Comparison of ENCODE assay signal across 23 mouse cellular contexts in genomic region chr5:27685923-27686322, GRCm38 (mm10).
DNase-seq lines count a peak whose midpoint lies in the region; ATAC-seq and TF ChIP-seq lines count a peak whose summit lies in the region.
"Had no signal": no experiment of that assay in that cellular context is flagged by ENCODE, and none has a peak within 500 bp of the region (broad histone marks: within the 10 kb centered on the region; RNA-seq: fewer than 3 reads in every experiment).

No protein-coding gene starts in this region.

- no peaks in the 10 kb centered on the region for H3K4me1 ChIP-seq in hindbrain, postnatal 0 days (ENCODE audit: insufficient read depth, low read length)
- H3K4me1 ChIP-seq in hindbrain, embryonic 14.5 days (replicated peaks; ENCODE audit: control insufficient read depth, insufficient read depth, low read length) = no peaks in the 10 kb centered on the region
- no peaks in the 10 kb centered on the region for H3K4me1 ChIP-seq in lung, embryonic 14.5 days (ENCODE audit: insufficient read depth)
- no peaks in the 10 kb centered on the region for H3K4me1 ChIP-seq in lung, postnatal 0 days (ENCODE audit: insufficient read depth, low read depth, low read length)
- H3K4me1 ChIP-seq: heart, embryonic 15.5 days; lung, embryonic 15.5 days; neural tube, embryonic 12.5 days had no signal

- H3K36me3 ChIP-seq in hindbrain, postnatal 0 days (ENCODE audit: insufficient read depth, low read length) = peaks cover 3% of the 10 kb centered on the region; the same call in 1 of the 2 replicates
- H3K36me3 ChIP-seq in hindbrain, embryonic 14.5 days (replicated peaks; ENCODE audit: control insufficient read depth, insufficient read depth) = peaks cover 3% of the 10 kb centered on the region; the same call in 1 of the 2 replicates
- no peaks in the 10 kb centered on the region for H3K36me3 ChIP-seq in lung, embryonic 14.5 days (ENCODE audit: insufficient read depth)
- no peaks in the 10 kb centered on the region for H3K36me3 ChIP-seq in lung, postnatal 0 days (ENCODE audit: insufficient read depth, low read length)
- H3K36me3 ChIP-seq: forebrain, embryonic 12.5 days; heart, embryonic 15.5 days; lung, embryonic 15.5 days; midbrain, embryonic 12.5 days; neural tube, embryonic 12.5 days had no signal

- no peaks in the 10 kb centered on the region for H3K27me3 ChIP-seq in hindbrain, postnatal 0 days (ENCODE audit: insufficient read depth, low read length)
- H3K27me3 ChIP-seq in hindbrain, embryonic 14.5 days (ENCODE audit: control insufficient read depth, insufficient read depth, low read length) = no peaks in the 10 kb centered on the region
- H3K27me3 ChIP-seq in lung, embryonic 14.5 days (ENCODE audit: insufficient read depth, low read length) = no peaks in the 10 kb centered on the region
- H3K27me3 ChIP-seq in lung, postnatal 0 days (replicated peaks; ENCODE audit: insufficient read depth, low read length) = no peaks in the 10 kb centered on the region
- H3K27me3 ChIP-seq: forebrain, embryonic 12.5 days; heart, embryonic 15.5 days; lung, embryonic 15.5 days; midbrain, embryonic 12.5 days; neural tube, embryonic 12.5 days had no signal

- DNase-seq in hindbrain, postnatal 0 days (ENCODE audit: low spot score) = peak; percentile 21
- no peak for DNase-seq in hindbrain, embryonic 14.5 days (ENCODE audit: low spot score)
- no peak for DNase-seq in lung, embryonic 14.5 days
- no peak for DNase-seq in lung, postnatal 0 days (ENCODE audit: low spot score)
- DNase-seq in ES-CJ7 (ENCODE audit: low read depth, low spot score) = peak; percentile 37
- no peak for DNase-seq in brain, embryonic 14.5 days (ENCODE audit: low read depth)
- no peak for DNase-seq in urinary bladder, postnatal 14 days (ENCODE audit: low spot score)
- DNase-seq in layer of hippocampus, postnatal 10 days (ENCODE audit: low spot score in 2 of 2) = no peak
- DNase-seq: adrenal gland, postnatal 14 days; cerebellum, adult 18-20 months; cerebellum, postnatal 36 days; gastrocnemius, postnatal 10 days; heart, adult 11 months; kidney, adult 18-20 months; kidney, postnatal 4 days; left cerebral cortex, postnatal 4 days; right cerebral cortex, postnatal 4 days; thymus, postnatal 25 days had no signal

- TF ChIP-seq POLR2A in brain, embryonic 14.5 days (IDR thresholded peaks at IDR 0.05; ENCODE audit: borderline replicate concordance, extremely low read depth, insufficient read depth, insufficient read length, poor library complexity, severe bottlenecking) = no peak

- H3K4me2 ChIP-seq in hindbrain, postnatal 0 days (ENCODE audit: low read depth, low read length) = no peak overlapping the region
- no peak overlapping the region for H3K4me2 ChIP-seq in hindbrain, embryonic 14.5 days (replicated peaks)
- H3K4me2 ChIP-seq in lung, embryonic 14.5 days = no peak overlapping the region
- no peak overlapping the region for H3K4me2 ChIP-seq in lung, postnatal 0 days (replicated peaks; ENCODE audit: low read depth, low read length)
- H3K4me2 ChIP-seq: forebrain, embryonic 12.5 days; heart, embryonic 15.5 days; lung, embryonic 15.5 days; midbrain, embryonic 12.5 days; neural tube, embryonic 12.5 days had no signal

- H3K9me3 ChIP-seq in hindbrain, postnatal 0 days (ENCODE audit: low read length) = no peaks in the 10 kb centered on the region
- no peaks in the 10 kb centered on the region for H3K9me3 ChIP-seq in hindbrain, embryonic 14.5 days (ENCODE audit: control insufficient read depth, low read length)
- no peaks in the 10 kb centered on the region for H3K9me3 ChIP-seq in lung, embryonic 14.5 days (ENCODE audit: low read depth, low read length)
- H3K9me3 ChIP-seq in lung, postnatal 0 days (ENCODE audit: low read length) = no peaks in the 10 kb centered on the region
- H3K9me3 ChIP-seq: heart, embryonic 15.5 days; lung, embryonic 15.5 days; midbrain, embryonic 12.5 days had no signal

- H3K9ac ChIP-seq in hindbrain, postnatal 0 days (replicated peaks; ENCODE audit: low read length) = no peak overlapping the region
- H3K9ac ChIP-seq in hindbrain, embryonic 14.5 days = no peak overlapping the region
- H3K9ac ChIP-seq in lung, embryonic 14.5 days = no peak overlapping the region
- H3K9ac ChIP-seq in lung, postnatal 0 days (replicated peaks; ENCODE audit: low read depth) = no peak overlapping the region
- H3K9ac ChIP-seq: forebrain, embryonic 12.5 days; heart, embryonic 15.5 days; lung, embryonic 15.5 days; midbrain, embryonic 12.5 days; neural tube, embryonic 12.5 days had no signal

- WGBS in hindbrain, postnatal 0 days = 72% methylated on average over 3 of the region's 3 CpGs
- whole genome bisulfite sequencing in hindbrain, embryonic 14.5 days = 76% methylated on average over 3 of the region's 3 CpGs
- 58% methylated on average over 3 of the region's 3 CpGs for WGBS in lung, embryonic 14.5 days
- WGBS in lung, postnatal 0 days = 65% methylated on average over 3 of the region's 3 CpGs

- ATAC-seq in hindbrain, postnatal 0 days = no peak
- no peak for ATAC-seq in hindbrain, embryonic 14.5 days (ENCODE audit: low FRiP score)
- ATAC-seq in lung, embryonic 14.5 days (ENCODE audit: insufficient read depth) = no peak
- no peak for ATAC-seq in lung, postnatal 0 days

- TF ChIP-seq CTCF in hindbrain, postnatal 0 days (IDR thresholded peaks at IDR 0.05; ENCODE audit: low read depth) = peak; percentile 35; the same call in 1 of the 2 replicates
- TF ChIP-seq CTCF in lung, embryonic 14.5 days (IDR thresholded peaks at IDR 0.05; ENCODE audit: low read depth) = peak; percentile 22; the same call in 1 of the 2 replicates
- no peak for TF ChIP-seq CTCF in lung, postnatal 0 days (IDR thresholded peaks at IDR 0.05)
- TF ChIP-seq CTCF in brain, embryonic 14.5 days (IDR thresholded peaks at IDR 0.05; ENCODE audit: borderline replicate concordance, extremely low read depth, insufficient read depth, insufficient read length) = peak; percentile 18; the same call in 1 of the 2 replicates

- H3K27ac ChIP-seq in hindbrain, postnatal 0 days = no peak overlapping the region
- no peak overlapping the region for H3K27ac ChIP-seq in hindbrain, embryonic 14.5 days
- no peak overlapping the region for H3K27ac ChIP-seq in lung, embryonic 14.5 days (ENCODE audit: low read depth)
- H3K27ac ChIP-seq in lung, postnatal 0 days (ENCODE audit: low read length) = no peak overlapping the region
- H3K27ac ChIP-seq: forebrain, embryonic 12.5 days; heart, embryonic 15.5 days; lung, embryonic 15.5 days; neural tube, embryonic 12.5 days had no signal

- no peak overlapping the region for H3K4me3 ChIP-seq in hindbrain, postnatal 0 days (ENCODE audit: low read length)
- no peak overlapping the region for H3K4me3 ChIP-seq in hindbrain, embryonic 14.5 days (replicated peaks; ENCODE audit: low read length)
- no peak overlapping the region for H3K4me3 ChIP-seq in lung, embryonic 14.5 days (ENCODE audit: low read depth, low read length)
- no peak overlapping the region for H3K4me3 ChIP-seq in lung, postnatal 0 days (ENCODE audit: low read depth, low read length)
- H3K4me3 ChIP-seq: forebrain, embryonic 12.5 days; heart, embryonic 15.5 days; lung, embryonic 15.5 days; midbrain, embryonic 12.5 days; neural tube, embryonic 12.5 days had no signal

- no peak for TF ChIP-seq EP300 in lung, postnatal 0 days (IDR thresholded peaks at IDR 0.05)

Comparison
In these comparisons a context has a peak if more than half of its experiments do, and no peak if none do; other contexts are left out.
1. DNase-seq: peak in hindbrain, postnatal 0 days (single experiment) and ES-CJ7 (single experiment); none in hindbrain, embryonic 14.5 days (single experiment), lung, embryonic 14.5 days (single experiment), lung, postnatal 0 days (single experiment), brain, embryonic 14.5 days (single experiment), urinary bladder, postnatal 14 days (single experiment) and layer of hippocampus, postnatal 10 days (0 of 2).